Mouse (Mus musculus): ENCODE data around the gene Abcc4.
"Not testable (repeated sequence)": the region's sequence is repeated elsewhere in the genome, so short reads cannot be mapped to it uniquely, and the experiment has no call there.

The Abcc4 gene

DNA sequence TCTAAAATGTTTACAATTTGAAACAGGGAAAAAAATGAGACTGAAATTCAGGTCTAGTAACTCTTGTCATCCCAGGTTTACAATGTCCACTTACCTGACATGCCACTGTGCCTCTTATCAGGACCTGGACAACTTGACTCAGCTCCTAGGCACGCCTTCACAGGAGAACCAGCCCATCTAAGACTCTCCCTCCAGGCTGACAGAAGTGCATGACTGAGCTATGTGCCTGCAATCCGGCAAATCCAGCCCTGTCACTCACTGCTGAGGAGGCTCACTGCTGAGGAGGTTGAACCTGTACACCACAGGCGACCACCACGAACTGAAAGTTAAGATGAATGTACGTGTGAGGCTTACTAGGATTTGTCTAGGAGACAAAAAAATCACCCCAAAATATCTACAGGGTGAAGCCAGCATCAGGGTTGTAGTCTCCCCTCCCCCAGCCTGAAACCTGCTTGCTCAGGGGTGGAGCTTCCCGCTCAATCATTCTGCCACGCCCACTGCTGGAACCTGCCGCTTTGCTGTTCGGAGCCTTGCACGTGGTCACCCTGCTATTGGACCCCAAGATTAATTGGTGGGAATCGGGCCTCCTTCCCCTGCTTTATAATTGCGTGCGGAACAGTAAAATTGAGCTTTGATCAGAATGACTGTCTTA is 63.0 kb downstream of the Abcc4 start:
- DNase-seq (ENCODE audit: extremely low spot score, low spot score) = not testable (repeated sequence)

DNA sequence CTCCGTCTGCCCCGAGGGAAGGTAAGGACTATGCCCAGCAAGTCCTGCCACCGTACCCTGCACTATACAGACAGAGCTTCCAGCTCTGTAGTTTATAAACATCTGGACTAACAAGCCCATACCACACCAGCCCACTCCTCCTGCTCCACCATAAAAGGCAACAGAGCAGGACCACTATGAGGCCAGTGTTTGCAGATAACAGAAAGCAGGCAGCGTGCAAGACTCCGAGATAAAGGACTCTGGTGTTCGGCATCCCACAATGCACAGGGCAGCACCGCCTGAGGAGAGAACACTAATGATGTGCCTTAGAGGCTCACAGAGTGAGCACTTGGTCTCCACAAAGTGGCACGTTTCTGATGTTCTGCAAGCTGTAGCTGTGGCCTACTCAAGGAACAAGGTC is 63.9 kb downstream of the Abcc4 start:
- DNase-seq (ENCODE audit: extremely low spot score, low spot score) = no peak

GRCm38 (mm10) chr14:118638447-118639275 is 67.4 kb downstream of the Abcc4 start:
- no peak for DNase-seq (ENCODE audit: extremely low spot score, low spot score)

DNA sequence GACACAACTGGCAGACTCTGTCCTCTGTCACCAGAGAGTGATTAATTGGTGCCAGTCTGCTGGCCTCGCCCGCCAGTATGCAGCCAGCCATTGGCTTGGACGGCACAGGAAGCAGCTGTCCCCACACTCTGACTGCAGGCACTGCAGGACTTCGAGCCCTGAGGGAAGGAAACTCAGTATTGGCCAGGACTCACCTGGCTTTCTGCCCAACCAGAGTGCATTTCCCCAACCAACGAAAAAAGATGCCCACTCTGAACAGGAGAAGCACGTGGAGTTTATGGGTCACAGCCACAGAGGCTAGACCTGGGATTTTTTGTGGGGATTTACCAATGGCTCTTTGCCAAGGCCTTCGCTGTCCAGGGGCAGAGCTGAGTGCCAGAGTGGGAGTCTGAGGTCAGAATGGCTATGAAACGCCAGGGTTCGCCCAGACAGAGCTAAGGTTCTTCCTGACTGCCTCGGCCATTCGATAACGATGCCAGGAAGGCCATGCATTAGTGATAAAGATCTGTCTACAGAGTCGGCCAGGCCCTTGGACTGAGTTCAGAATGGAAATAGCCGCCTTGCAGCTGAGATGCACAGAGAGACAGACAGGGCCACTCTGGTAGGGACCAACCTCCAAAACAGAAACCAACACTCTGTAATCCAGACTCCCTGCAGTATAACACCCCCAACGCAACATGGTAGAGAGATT is 70.4 kb downstream of the Abcc4 start:
- DNase-seq (ENCODE audit: extremely low spot score, low spot score) = no peak

GRCm38 (mm10) chr14:118629649-118630048 is 76.4 kb downstream of the Abcc4 start:
- DNase-seq (ENCODE audit: extremely low spot score, low spot score) = no peak

- DNase-seq (ENCODE audit: extremely low spot score, low spot score) = no peak
These were observed 84.6 kb downstream of the Abcc4 start for GRCm38 (mm10) chr14:118621449-118621789.

DNA sequence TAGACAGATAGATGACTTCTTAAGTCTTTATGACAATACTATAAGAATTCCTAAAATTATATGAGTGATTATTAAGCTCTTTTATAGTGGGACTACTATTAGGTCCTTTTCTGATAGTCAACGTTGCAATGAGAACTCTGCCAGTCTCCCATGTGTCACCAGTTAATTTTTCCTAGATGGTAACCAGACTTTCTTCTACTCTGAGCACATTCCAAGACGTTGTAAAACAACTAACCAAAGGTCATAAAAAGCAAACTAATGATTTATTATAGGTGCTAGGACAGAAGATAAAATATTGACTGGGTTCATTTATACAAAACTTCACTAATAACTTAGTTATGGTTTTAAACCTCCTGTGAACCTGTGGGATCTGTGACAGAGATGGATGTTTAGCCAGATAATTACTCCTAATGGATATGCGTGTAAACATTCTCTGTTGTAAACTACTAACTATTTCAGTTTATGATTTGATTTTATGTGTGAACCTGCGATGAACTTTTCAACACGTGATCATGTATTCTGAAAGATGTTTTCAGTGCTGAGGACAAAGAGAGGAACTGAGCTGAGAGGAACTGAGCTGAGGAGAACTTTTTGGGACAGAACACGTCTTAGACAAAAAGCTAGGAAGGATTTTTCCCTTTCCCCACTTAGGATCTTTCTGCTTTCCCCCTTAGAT is 85.1 kb downstream of the Abcc4 start:
- no peak for DNase-seq (ENCODE audit: extremely low spot score, low spot score)

- DNase-seq (ENCODE audit: extremely low spot score, low spot score) = peak; percentile 32
These were observed 89.2 kb downstream of the Abcc4 start for GRCm38 (mm10) chr14:118616698-118617311.

DNA sequence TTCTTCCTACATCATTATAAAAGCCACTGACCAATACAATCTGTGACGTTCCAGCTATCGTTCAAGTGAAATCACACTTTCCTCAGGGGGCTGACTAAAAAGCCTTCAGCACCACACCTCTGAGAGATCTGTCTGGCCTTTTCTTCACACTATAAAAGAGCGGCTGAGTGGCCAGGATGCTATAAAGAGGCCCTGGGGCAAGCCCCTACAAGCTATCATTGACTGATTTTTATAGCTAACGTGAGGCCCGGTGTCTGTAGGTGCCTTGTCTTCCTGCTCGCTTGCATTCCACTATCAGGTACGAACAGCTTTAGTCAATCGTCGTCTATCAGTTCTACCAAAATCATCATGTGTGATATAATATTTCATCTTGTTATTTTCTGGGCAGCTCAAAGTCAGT is 92.3 kb downstream of the Abcc4 start:
- DNase-seq (ENCODE audit: extremely low spot score, low spot score) = no peak

GRCm38 (mm10) chr14:118611714-118612113 is 94.3 kb downstream of the Abcc4 start:
- DNase-seq (ENCODE audit: extremely low spot score, low spot score) = no peak

DNA sequence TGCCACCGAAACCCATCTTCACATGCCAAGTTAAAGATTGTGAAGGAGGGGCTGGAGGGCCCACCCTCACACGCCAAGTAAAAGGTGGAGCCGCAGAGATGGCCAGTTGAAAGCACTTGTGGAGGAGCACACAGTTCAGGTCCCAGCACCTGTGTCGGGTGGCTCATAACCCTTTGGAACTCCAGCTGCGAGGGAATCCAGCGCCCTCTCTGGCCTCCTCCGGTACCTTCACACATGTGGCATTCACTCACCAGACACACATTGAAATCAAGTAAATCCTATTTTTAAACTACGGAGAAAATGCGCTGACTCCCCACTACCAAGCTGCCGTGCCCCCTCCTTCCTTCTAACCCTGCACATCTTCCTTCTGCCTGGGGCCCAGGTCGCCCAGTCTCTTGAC is 95.2 kb downstream of the Abcc4 start:
- DNase-seq (ENCODE audit: extremely low spot score, low spot score) = no peak

GRCm38 (mm10) chr14:118608816-118609465 is 97.1 kb downstream of the Abcc4 start:
- DNase-seq (ENCODE audit: extremely low spot score, low spot score) = no peak

- DNase-seq (ENCODE audit: extremely low spot score, low spot score) = no peak
These were observed 97.7 kb downstream of the Abcc4 start for GRCm38 (mm10) chr14:118608317-118608716.

DNA sequence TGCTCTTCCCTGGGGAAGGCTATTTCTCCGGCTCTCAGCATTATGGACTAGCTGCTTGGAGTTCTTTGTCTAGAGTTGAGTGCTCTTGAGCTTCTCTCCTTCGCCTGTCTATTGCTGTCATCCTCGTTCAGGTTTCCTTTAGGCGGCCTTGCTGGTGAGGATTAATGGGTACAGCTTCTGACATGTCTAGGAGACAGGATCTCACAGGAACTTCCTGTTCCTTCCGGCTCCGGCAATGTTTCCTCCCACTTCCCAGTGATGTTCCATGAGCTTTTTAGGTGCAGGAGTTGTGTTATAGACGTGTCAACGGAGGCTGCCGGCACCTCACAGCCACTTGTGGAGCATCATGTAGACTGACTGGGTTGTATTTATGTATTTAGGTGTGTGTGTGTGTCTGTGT is 99.5 kb downstream of the Abcc4 start:
- DNase-seq (ENCODE audit: extremely low spot score, low spot score) = no peak

- DNase-seq (ENCODE audit: extremely low spot score, low spot score) = no peak
These were observed 101.1 kb downstream of the Abcc4 start for GRCm38 (mm10) chr14:118604903-118605302.

DNA sequence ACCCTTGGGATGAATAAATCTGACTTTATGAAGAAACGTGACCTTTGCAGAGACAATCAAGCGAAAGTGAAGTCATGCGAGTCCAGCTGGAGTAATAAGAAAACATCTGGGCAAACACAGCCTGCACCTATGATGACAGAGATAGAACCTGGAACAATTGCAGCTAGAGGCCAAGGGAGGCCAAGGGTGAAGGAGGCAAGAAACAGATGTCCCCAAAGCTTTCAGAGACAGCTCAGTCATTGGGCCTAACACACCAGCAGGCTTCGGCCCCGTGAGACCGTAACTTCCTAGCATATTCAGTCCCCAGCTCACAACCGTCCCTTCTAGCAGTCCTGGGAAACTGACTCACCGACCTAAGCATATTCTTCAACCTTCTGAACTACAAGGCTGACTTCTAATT is 104.0 kb downstream of the Abcc4 start:
- no peak for DNase-seq (ENCODE audit: extremely low spot score, low spot score)

DNA sequence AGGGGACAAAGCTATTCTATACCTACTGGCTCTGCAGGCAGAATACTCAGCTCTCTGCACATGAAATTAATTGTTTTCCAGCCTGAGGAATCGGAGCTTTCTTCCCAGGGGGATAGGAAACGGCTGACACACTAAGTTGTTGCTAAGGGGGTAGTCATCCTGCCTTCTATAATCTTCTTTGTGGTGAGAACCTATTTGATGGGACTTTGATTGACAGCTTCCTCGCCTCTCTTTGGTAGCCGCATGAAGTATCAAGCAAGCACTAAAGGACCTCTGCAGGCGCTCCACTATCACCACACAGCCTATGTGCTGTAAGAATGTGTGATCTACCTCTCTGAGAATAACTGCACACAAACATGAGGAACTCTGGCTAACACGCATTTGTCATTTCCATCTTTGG is 105.3 kb downstream of the Abcc4 start:
- no peak for DNase-seq (ENCODE audit: extremely low spot score, low spot score)

DNA sequence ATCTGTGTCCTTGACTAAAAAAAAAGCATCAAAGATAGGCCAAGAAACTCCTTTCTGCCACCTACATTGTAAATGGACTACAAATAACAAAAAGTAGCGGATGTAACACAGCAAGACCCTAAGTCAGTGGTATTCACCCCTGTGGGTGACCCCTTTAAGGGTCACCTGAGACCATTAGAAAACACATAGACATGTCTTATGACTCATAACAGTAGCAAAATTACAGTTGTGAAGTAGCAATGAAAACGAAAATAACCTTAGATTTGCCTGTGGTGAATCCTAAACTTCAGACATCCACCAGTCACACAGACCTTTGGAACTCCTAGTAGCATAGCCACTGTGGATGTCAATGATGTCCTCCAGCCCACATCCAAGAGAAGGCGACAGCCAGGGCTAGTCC is 107.3 kb downstream of the Abcc4 start:
- DNase-seq (ENCODE audit: extremely low spot score, low spot score) = no peak

DNA sequence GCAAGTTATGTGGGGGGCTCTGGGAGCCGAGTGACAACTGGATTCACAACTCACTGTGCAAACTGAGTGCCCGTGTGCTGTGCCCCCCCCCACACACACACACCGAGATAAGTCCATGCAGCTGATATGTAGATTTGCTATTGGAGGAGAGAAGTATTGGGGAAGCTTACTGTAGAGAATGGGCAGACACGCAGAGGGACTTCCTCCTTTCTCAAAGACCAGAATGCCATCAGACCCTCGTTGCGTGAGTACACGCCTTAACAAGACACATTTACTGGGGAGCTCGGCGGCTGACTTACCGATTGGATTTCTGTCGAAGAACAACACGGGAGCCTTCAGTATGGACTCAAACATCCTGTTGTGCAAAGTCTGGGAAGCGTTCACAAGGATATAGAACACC is 111.6 kb downstream of the Abcc4 start:
- no peak for DNase-seq (ENCODE audit: extremely low spot score, low spot score)

DNA sequence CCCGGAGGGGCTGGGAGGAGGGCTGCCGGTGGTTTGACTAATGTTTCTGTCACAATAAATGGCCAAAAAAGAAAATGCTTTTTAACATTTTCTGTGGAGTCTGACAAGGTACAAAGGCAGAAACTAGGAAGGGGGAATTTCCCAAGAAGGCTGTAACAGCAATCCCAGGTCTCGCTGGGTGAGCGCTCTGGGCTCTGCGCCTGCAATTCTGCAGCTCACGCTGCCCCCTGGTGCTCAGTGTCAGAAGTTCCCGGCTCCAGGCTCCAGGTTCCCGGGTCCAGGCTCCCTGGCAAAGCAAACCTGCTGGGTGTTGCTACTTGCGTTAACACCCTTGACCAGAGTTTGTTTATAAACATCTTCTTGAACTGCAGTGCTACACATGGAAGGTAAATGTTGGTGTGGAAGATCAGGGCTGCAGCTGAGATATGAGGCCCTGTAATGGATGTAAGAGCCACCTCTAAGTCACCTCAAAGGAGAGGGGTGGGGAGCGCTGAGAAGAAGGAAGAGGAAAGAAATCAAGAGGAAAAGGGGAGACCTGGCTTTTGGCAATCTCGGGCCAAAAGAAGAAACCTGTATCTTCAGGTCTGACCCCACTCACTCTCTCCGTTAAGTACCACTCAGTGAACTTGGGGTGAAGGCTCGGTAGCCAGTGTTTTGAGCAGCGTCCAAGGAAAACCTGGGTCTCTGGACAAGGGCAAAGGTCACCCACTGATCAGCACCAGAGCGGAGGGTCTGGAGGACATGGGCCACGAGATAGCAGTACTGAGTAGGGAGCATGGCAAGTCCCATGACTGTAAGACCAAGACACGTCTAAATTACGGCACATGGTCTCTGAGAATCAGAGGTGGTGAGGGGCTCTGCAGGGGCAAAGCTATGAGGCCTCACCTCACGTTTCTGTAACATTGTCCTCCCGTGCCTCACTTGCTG is 114.3 kb downstream of the Abcc4 start:
- peak; percentile 80 for DNase-seq (ENCODE audit: extremely low spot score, low spot score)
